Mouse (Mus musculus): ENCODE data around the gene Hist1h4f. TPM values are rescaled to one million over a fixed set of nuclear protein-coding genes. Genes with fewer than 3 reads are reported as not detected.
"Not testable (repeated sequence)": the region's sequence is repeated elsewhere in the genome, so short reads cannot be mapped to it uniquely, and the experiment has no call there.

The Hist1h4f gene
- 100 to 1,000 TPM; 135 to 161 TPM for total RNA-seq (2021)
- long read RNA-seq: 0 reads

- DNase-seq (ENCODE audit: low spot score in 2 of 2): peak; percentile 90 to 95
These were observed at the start of gene Hist1h4f for GRCm38 (mm10) chr13:23551146-23551834. Gene Hist1h4f, minus strand, starts transcription at chr13:23551648.

GRCm38 (mm10) chr13:23597957-23598356 is 46.5 kb upstream of the Hist1h4f start:
- DNase-seq (ENCODE audit: low spot score in 2 of 2): peak; percentile 57 to 78

GRCm38 (mm10) chr13:23595622-23596372 is 44.3 kb upstream of the Hist1h4f start:
- no peak for DNase-seq (ENCODE audit: low spot score in 2 of 2)

- no peak for DNase-seq (ENCODE audit: low spot score in 2 of 2)
These were observed 43.7 kb upstream of the Hist1h4f start for GRCm38 (mm10) chr13:23595185-23595584.

- no peak for DNase-seq (ENCODE audit: low spot score in 2 of 2)
These were observed 41.8 kb upstream of the Hist1h4f start for GRCm38 (mm10) chr13:23593051-23593770.

GRCm38 (mm10) chr13:23592614-23593013 is 41.2 kb upstream of the Hist1h4f start:
- no peak for DNase-seq (ENCODE audit: low spot score in 2 of 2)

- DNase-seq (ENCODE audit: low spot score in 2 of 2): not testable (repeated sequence)
These were observed 40.4 kb upstream of the Hist1h4f start for GRCm38 (mm10) chr13:23591886-23592285.

- no peak for DNase-seq (ENCODE audit: low spot score in 2 of 2)
These were observed 39.8 kb upstream of the Hist1h4f start for GRCm38 (mm10) chr13:23591206-23591605.

GRCm38 (mm10) chr13:23586940-23587225 is 35.4 kb upstream of the Hist1h4f start:
- no peak for DNase-seq (ENCODE audit: low spot score in 2 of 2)

- DNase-seq (ENCODE audit: low spot score in 2 of 2): no peak
These were observed 34.9 kb upstream of the Hist1h4f start for GRCm38 (mm10) chr13:23586099-23586939.

GRCm38 (mm10) chr13:23585442-23586098 is 34.1 kb upstream of the Hist1h4f start:
- peak; percentile 71 to 85 for DNase-seq (ENCODE audit: low spot score in 2 of 2)

GRCm38 (mm10) chr13:23585029-23585441 is 33.6 kb upstream of the Hist1h4f start:
- DNase-seq (ENCODE audit: low spot score in 2 of 2): peak; percentile 61 to 75

- DNase-seq (ENCODE audit: low spot score in 2 of 2): no peak
These were observed 32.9 kb upstream of the Hist1h4f start for GRCm38 (mm10) chr13:23584331-23584730.

- DNase-seq (ENCODE audit: low spot score in 2 of 2): no peak
These were observed 32.1 kb upstream of the Hist1h4f start for GRCm38 (mm10) chr13:23583387-23584068.

- DNase-seq (ENCODE audit: low spot score in 2 of 2): no peak
These were observed 31.0 kb upstream of the Hist1h4f start for GRCm38 (mm10) chr13:23582219-23583056.

- peak; percentile 98 to 99 for DNase-seq (ENCODE audit: low spot score in 2 of 2)
These were observed 30.2 kb upstream of the Hist1h4f start, which contains the start of gene Hist1h4d for GRCm38 (mm10) chr13:23581408-23582218. Gene Hist1h4d, plus strand, starts transcription at chr13:23581598.

- DNase-seq (ENCODE audit: low spot score in 2 of 2): no peak
These were observed 26.4 kb upstream of the Hist1h4f start for GRCm38 (mm10) chr13:23577835-23578234.

All from layer of hippocampus, adult 18-20 months (tissue).